Mouse (Mus musculus) forebrain, postnatal 0 days (tissue): ENCODE measurements at regions not wholly inside any gene's neighbourhood (a gene's known extent, or its start where the extent isn't known, plus 50 kb on each side); places are given as distances from the start of the nearest gene placed in this dataset.

Experiments
- ATAC-seq: fragments of 200-750 bp; cut with Nextera tagmentation; 2 replicates; pipeline ENCODE4 v1.8.0; 2017; ENCODE audit warnings: mild to moderate bottlenecking, moderate library complexity
- DNase-seq: peaks from one replicate; pipeline ENCODE4 v3.0.0-alpha.2; 2015
- H3K27ac ChIP-seq: fragments of 300-500 bp; sonication (generic); 2 replicates; pipeline ENCODE4 v1.5.1; 2014; ENCODE audit warnings: low read depth, mild to moderate bottlenecking, antibody characterized with exemption, low read length, moderate library complexity, mixed read lengths
- H3K27me3 ChIP-seq: fragments of 300-500 bp; sonication (generic); 2 replicates; pipeline ENCODE4 v1.6.1; 2014; ENCODE audit warnings: mild to moderate bottlenecking, low read length, mixed read lengths; ENCODE audit not compliant: insufficient read depth
- H3K36me3 ChIP-seq: fragments of 300-500 bp; sonication (generic); 2 replicates; pipeline ENCODE4 v1.6.1; 2014; ENCODE audit warnings: mild to moderate bottlenecking, moderate library complexity; ENCODE audit not compliant: insufficient read depth
- H3K4me1 ChIP-seq: fragments of 300-500 bp; sonication (generic); 2 replicates; pipeline ENCODE4 v1.6.1; 2014; ENCODE audit warnings: antibody characterized with exemption; ENCODE audit not compliant: insufficient read depth
- H3K4me2 ChIP-seq: fragments of 300-500 bp; sonication (generic); 2 replicates; pipeline ENCODE4 v1.6.1; 2014; ENCODE audit warnings: low read depth, mild to moderate bottlenecking, moderate library complexity
- H3K4me3 ChIP-seq: fragments of 300-500 bp; sonication (generic); 2 replicates; pipeline ENCODE4 v1.5.1; 2014; ENCODE audit warnings: low read depth, low read length, mixed read lengths
- H3K9ac ChIP-seq: fragments of 300-500 bp; sonication (generic); 2 replicates; pipeline ENCODE4 v1.6.1; 2014; ENCODE audit warnings: mild to moderate bottlenecking
- H3K9me3 ChIP-seq: fragments of 300-500 bp; sonication (generic); 2 replicates; pipeline ENCODE4 v1.6.1; 2016; ENCODE audit warnings: low read length
- CTCF ChIP-seq: sonication (generic); IDR thresholded peaks from 2 replicates; pipeline ENCODE4 v1.5.1; 2016; ENCODE audit warnings: antibody characterized with exemption, control low read depth, low read depth
- WGBS: fragments of 180-500 bp; shearing (Covaris S2); extraction: QIAGEN DNeasy Blood & Tissue Kit; methylation state at CpG from one replicate; pipeline ENCODE4 v1.1.7; 2014; 5-methylcytosine and 5-hydroxymethylcytosine counted together

DNA sequence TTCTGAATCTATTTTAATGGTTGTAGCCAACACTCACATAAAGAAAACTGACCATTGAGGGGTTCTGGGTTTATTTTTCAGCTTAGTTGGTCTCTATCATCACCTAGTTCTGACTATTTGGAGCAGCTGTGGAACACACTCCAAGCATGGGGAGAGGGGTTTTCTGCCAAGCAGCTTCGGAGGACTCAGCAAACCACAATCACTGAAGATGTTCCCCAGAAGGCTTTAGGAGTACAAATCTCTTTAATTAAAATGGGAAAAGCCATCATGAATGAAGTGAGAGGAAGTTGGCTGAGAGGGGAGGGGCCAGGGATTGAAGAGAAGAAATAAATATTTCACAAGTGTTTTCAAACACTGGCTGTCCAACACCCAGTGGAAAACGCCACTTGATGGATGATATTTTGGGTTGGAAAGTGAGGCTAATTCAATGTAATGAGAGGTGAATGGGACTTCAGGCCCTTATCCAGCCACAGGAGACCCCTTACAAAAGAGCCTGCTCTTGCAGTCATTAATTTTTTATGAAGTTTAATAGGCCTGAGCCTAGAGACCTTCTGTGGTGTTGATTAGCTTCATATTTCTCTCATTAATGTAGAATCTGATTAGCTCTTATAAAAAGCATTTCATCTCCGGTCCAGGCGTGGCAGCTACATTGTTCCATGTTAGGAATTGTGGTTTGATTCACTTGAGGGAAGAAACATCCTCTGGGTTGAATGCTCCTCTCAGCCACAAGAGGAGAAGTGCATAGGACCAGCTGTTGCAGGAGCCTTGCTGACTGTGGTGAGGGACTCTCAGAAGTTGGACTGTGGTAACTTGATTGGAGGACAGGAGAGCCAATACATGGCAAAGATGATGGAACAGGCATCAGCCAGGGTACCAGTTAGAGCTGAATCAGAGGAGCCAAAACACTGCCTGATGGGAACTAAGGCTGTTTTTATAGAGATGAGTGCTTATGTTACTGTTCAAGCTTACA lies 598.1 kb upstream of the Camk1g start:
- H3K36me3 ChIP-seq: no peaks in the 10 kb centered on the region
- ATAC-seq: no peak
- WGBS: 65% methylated on average over 4 of the region's 4 CpGs
- TF ChIP-seq CTCF: no peak
- no peak overlapping the region for H3K9ac ChIP-seq
- no peak overlapping the region for H3K27ac ChIP-seq
- no peak for DNase-seq
- H3K9me3 ChIP-seq: no peaks in the 10 kb centered on the region
- no peaks in the 10 kb centered on the region for H3K4me1 ChIP-seq
- H3K4me2 ChIP-seq: no peak overlapping the region
- no peak overlapping the region for H3K4me3 ChIP-seq
- no peaks in the 10 kb centered on the region for H3K27me3 ChIP-seq

GRCm38 (mm10) chr1:193966652-193967555 lies 596.8 kb upstream of the Camk1g start:
- H3K36me3 ChIP-seq: no peaks in the 10 kb centered on the region
- no peak overlapping the region for H3K9ac ChIP-seq
- H3K4me3 ChIP-seq: no peak overlapping the region
- no peaks in the 10 kb centered on the region for H3K4me1 ChIP-seq
- no peaks in the 10 kb centered on the region for H3K27me3 ChIP-seq
- no peak overlapping the region for H3K27ac ChIP-seq
- DNase-seq: no peak
- WGBS: 81% methylated on average over 1 of the region's 1 CpGs
- no peak for TF ChIP-seq CTCF
- H3K9me3 ChIP-seq: no peaks in the 10 kb centered on the region
- no peak for ATAC-seq
- H3K4me2 ChIP-seq: no peak overlapping the region

GRCm38 (mm10) chr1:193965278-193965677 lies 595.2 kb upstream of the Camk1g start:
- TF ChIP-seq CTCF: no peak
- no peaks in the 10 kb centered on the region for H3K4me1 ChIP-seq
- no peak for DNase-seq

GRCm38 (mm10) chr1:193951936-193952335 lies 581.8 kb upstream of the Camk1g start:
- Histone ChIP-seq H3K36me3 (no peaks in the 10 kb centered on the region), H3K4me2 (no peak overlapping the region), H3K9ac (no peak overlapping the region), H3K9me3 (no peaks in the 10 kb centered on the region), H3K27ac (no peak overlapping the region), H3K27me3 (no peaks in the 10 kb centered on the region), H3K4me1 (no peaks in the 10 kb centered on the region), H3K4me3 (no peak overlapping the region)
- TF ChIP-seq CTCF: no peak
- DNase-seq (no peak), ATAC-seq (no peak)

More at GRCm38 (mm10) chr1:193965278-193965677, 595.2 kb upstream of the Camk1g start:
- Histone ChIP-seq H3K36me3 (no peaks in the 10 kb centered on the region), H3K4me3 (no peak overlapping the region), H3K27me3 (no peaks in the 10 kb centered on the region), H3K9ac (no peak overlapping the region), H3K9me3 (no peaks in the 10 kb centered on the region), H3K4me2 (no peak overlapping the region), H3K27ac (no peak overlapping the region)
- ATAC-seq: no peak
- 94% methylated on average over 1 of the region's 1 CpGs for WGBS

- Histone ChIP-seq H3K27ac (no peak overlapping the region), H3K9ac (no peak overlapping the region), H3K4me2 (no peak overlapping the region), H3K9me3 (no peaks in the 10 kb centered on the region), H3K4me3 (no peak overlapping the region), H3K36me3 (no peaks in the 10 kb centered on the region), H3K27me3 (no peaks in the 10 kb centered on the region), H3K4me1 (no peaks in the 10 kb centered on the region)
- TF ChIP-seq CTCF: no peak
- ATAC-seq (no peak), DNase-seq (no peak)
Observed at GRCm38 (mm10) chr1:193949817-193950216, 579.7 kb upstream of the Camk1g start.

DNA sequence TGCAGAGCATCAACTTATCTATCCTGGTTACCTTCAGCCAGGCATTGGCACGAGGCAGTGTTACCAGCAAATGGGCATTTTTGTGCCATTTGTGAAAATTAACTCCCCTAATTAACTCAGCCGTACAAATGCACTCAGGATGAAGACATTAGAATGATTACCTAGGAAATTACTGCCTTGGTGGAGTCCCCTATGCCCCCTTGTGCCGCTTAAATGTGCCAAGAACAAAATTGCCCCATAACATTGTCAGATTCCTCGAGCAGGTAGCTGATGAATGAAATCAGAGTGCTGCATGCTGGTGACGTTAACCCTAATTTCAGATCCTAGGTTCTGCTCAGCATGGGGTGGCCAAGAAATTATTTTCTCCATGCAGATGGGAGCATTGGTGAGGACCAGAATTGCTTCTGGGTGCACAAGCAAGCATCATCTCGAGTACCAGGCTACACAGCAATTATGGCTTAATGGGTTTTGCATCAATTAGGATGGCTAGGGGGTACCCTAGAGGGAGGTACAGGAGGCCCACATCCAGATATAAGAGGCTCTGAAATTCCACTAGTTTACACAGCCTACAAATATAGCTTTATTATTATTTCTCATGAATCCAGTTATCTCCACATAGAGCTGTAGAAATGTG lies 577.0 kb upstream of the Camk1g start:
- Histone ChIP-seq H3K4me1 (no peaks in the 10 kb centered on the region), H3K27ac (no peak overlapping the region), H3K36me3 (no peaks in the 10 kb centered on the region), H3K9me3 (no peaks in the 10 kb centered on the region), H3K4me3 (no peak overlapping the region), H3K9ac (no peak overlapping the region), H3K4me2 (no peak overlapping the region), H3K27me3 (no peaks in the 10 kb centered on the region)
- no peak for TF ChIP-seq CTCF
- no peak for ATAC-seq
- no peak for DNase-seq
- WGBS: 46% methylated on average over 6 of the region's 6 CpGs
